Mouse (Mus musculus): Measurements from ENCODE around the gene Yipf4. TPM values are rescaled to one million over a fixed set of nuclear protein-coding genes. Genes with fewer than 3 reads are reported as not detected.
A peak's percentile ranks its signal among the peaks of the same experiment; 100 is the strongest.
"Not testable (repeated sequence)": the region's sequence is repeated elsewhere in the genome, so short reads cannot be mapped to it uniquely, and the experiment has no call there.

The Yipf4 gene
- polyA plus RNA-seq, 1 experiment from 2014 or later: 61.3 TPM

- H3K27ac ChIP-seq (ENCODE audit: low read length): no peak overlapping the region
- H3K9ac ChIP-seq (replicated peaks; ENCODE audit: low read length): no peak overlapping the region
- no peaks in the 10 kb centered on the region for H3K36me3 ChIP-seq (ENCODE audit: insufficient read depth, low read length)
- H3K4me3 ChIP-seq (ENCODE audit: low read length): no peak overlapping the region
- H3K4me1 ChIP-seq (ENCODE audit: insufficient read depth, low read length): no peaks in the 10 kb centered on the region
- H3K9me3 ChIP-seq (ENCODE audit: low read length): no peaks in the 10 kb centered on the region
- no peaks in the 10 kb centered on the region for H3K27me3 ChIP-seq (ENCODE audit: insufficient read depth, low read length)
- ATAC-seq (ENCODE audit: low FRiP score, low TSS enrichment): no peak
- no peak overlapping the region for H3K4me2 ChIP-seq (replicated peaks; ENCODE audit: low read depth, low read length)
These were observed 25.8 kb upstream of the Yipf4 start for GRCm38 (mm10) chr17:74463510-74463909.

GRCm38 (mm10) chr17:74467981-74468380 is 21.3 kb upstream of the Yipf4 start:
- not testable (repeated sequence) for H3K4me2 ChIP-seq (replicated peaks; ENCODE audit: low read depth, low read length)
- WGBS: 84% methylated on average over 2 of the region's 2 CpGs

GRCm38 (mm10) chr17:74470133-74470532 is 19.2 kb upstream of the Yipf4 start:
- 84% methylated on average over 6 of the region's 6 CpGs for WGBS
- H3K9ac ChIP-seq (replicated peaks; ENCODE audit: low read length); H3K9me3 ChIP-seq (ENCODE audit: low read length); ATAC-seq (ENCODE audit: low FRiP score, low TSS enrichment); H3K36me3 ChIP-seq (ENCODE audit: insufficient read depth, low read length); H3K27ac ChIP-seq (ENCODE audit: low read length); H3K4me3 ChIP-seq (ENCODE audit: low read length); H3K27me3 ChIP-seq (ENCODE audit: insufficient read depth, low read length); H3K4me1 ChIP-seq (ENCODE audit: insufficient read depth, low read length); H3K4me2 ChIP-seq (replicated peaks; ENCODE audit: low read depth, low read length): not testable (repeated sequence)

More at GRCm38 (mm10) chr17:74467981-74468380, 21.3 kb upstream of the Yipf4 start:
- H3K9me3 ChIP-seq (ENCODE audit: low read length); H3K4me1 ChIP-seq (ENCODE audit: insufficient read depth, low read length); H3K9ac ChIP-seq (replicated peaks; ENCODE audit: low read length); H3K4me3 ChIP-seq (ENCODE audit: low read length); H3K27ac ChIP-seq (ENCODE audit: low read length); H3K36me3 ChIP-seq (ENCODE audit: insufficient read depth, low read length); ATAC-seq (ENCODE audit: low FRiP score, low TSS enrichment); H3K27me3 ChIP-seq (ENCODE audit: insufficient read depth, low read length): not testable (repeated sequence)

GRCm38 (mm10) chr17:74480361-74481069 is 8.8 kb upstream of the Yipf4 start:
- H3K4me2 ChIP-seq (replicated peaks; ENCODE audit: low read depth, low read length): no peak overlapping the region
- H3K9ac ChIP-seq (replicated peaks; ENCODE audit: low read length): no peak overlapping the region
- no peaks in the 10 kb centered on the region for H3K36me3 ChIP-seq (ENCODE audit: insufficient read depth, low read length)
- H3K27me3 ChIP-seq (ENCODE audit: insufficient read depth, low read length): no peaks in the 10 kb centered on the region
- 87% methylated on average over 14 of the region's 14 CpGs for WGBS
- H3K4me3 ChIP-seq (ENCODE audit: low read length): no peak overlapping the region
- no peak for ATAC-seq (ENCODE audit: low FRiP score, low TSS enrichment)
- H3K4me1 ChIP-seq (ENCODE audit: insufficient read depth, low read length): no peaks in the 10 kb centered on the region
- H3K27ac ChIP-seq (ENCODE audit: low read length): no peak overlapping the region
- H3K9me3 ChIP-seq (ENCODE audit: low read length): no peaks in the 10 kb centered on the region

GRCm38 (mm10) chr17:74489901-74490220 is 568 bp downstream of the Yipf4 start:
- no peaks in the 10 kb centered on the region for H3K27me3 ChIP-seq (ENCODE audit: insufficient read depth, low read length)
- H3K9ac ChIP-seq (replicated peaks; ENCODE audit: low read length): peak overlapping the region; percentile 94
- H3K4me1 ChIP-seq (ENCODE audit: insufficient read depth, low read length): peaks cover 5% of the 10 kb centered on the region; the same call in 1 of the 2 replicates
- H3K4me3 ChIP-seq (ENCODE audit: low read length): peak overlapping the region; percentile 99
- peak overlapping the region; percentile 88 for H3K27ac ChIP-seq (ENCODE audit: low read length)
- no peak for ATAC-seq (ENCODE audit: low FRiP score, low TSS enrichment)
- peak overlapping the region; percentile 57 for H3K4me2 ChIP-seq (replicated peaks; ENCODE audit: low read depth, low read length)
- H3K36me3 ChIP-seq (ENCODE audit: insufficient read depth, low read length): peaks cover 20% of the 10 kb centered on the region
- H3K9me3 ChIP-seq (ENCODE audit: low read length): no peaks in the 10 kb centered on the region
- under 1% methylated on average over 12 of the region's 12 CpGs for WGBS

- WGBS: 92% methylated on average over 3 of the region's 3 CpGs
These were observed 2.3 kb downstream of the Yipf4 start for GRCm38 (mm10) chr17:74491565-74491964.

GRCm38 (mm10) chr17:74500204-74500603 is 10.9 kb downstream of the Yipf4 start:
- Histone ChIP-seq H3K9me3 (ENCODE audit: low read length) (no peaks in the 10 kb centered on the region), H3K36me3 (ENCODE audit: insufficient read depth, low read length) (peaks cover 27% of the 10 kb centered on the region), H3K27me3 (ENCODE audit: insufficient read depth, low read length) (no peaks in the 10 kb centered on the region), H3K27ac (ENCODE audit: low read length) (no peak overlapping the region), H3K4me3 (ENCODE audit: low read length) (no peak overlapping the region), H3K9ac (replicated peaks; ENCODE audit: low read length) (no peak overlapping the region), H3K4me2 (replicated peaks; ENCODE audit: low read depth, low read length) (no peak overlapping the region), H3K4me1 (ENCODE audit: insufficient read depth, low read length) (no peaks in the 10 kb centered on the region)
- 94% methylated on average over 4 of the region's 4 CpGs for WGBS
- no peak for ATAC-seq (ENCODE audit: low FRiP score, low TSS enrichment)

More at GRCm38 (mm10) chr17:74491565-74491964, 2.3 kb downstream of the Yipf4 start:
- no peak overlapping the region for H3K27ac ChIP-seq (ENCODE audit: low read length)
- H3K9me3 ChIP-seq (ENCODE audit: low read length): no peaks in the 10 kb centered on the region
- peaks cover 21% of the 10 kb centered on the region for H3K36me3 ChIP-seq (ENCODE audit: insufficient read depth, low read length)
- no peak for ATAC-seq (ENCODE audit: low FRiP score, low TSS enrichment)
- no peak overlapping the region for H3K4me2 ChIP-seq (replicated peaks; ENCODE audit: low read depth, low read length)
- H3K27me3 ChIP-seq (ENCODE audit: insufficient read depth, low read length): no peaks in the 10 kb centered on the region
- H3K4me3 ChIP-seq (ENCODE audit: low read length): no peak overlapping the region
- peaks cover 5% of the 10 kb centered on the region; the same call in 1 of the 2 replicates for H3K4me1 ChIP-seq (ENCODE audit: insufficient read depth, low read length)
- H3K9ac ChIP-seq (replicated peaks; ENCODE audit: low read length): no peak overlapping the region

- no peak overlapping the region for H3K4me2 ChIP-seq (replicated peaks; ENCODE audit: low read depth, low read length)
- no peaks in the 10 kb centered on the region for H3K4me1 ChIP-seq (ENCODE audit: insufficient read depth, low read length)
- H3K9me3 ChIP-seq (ENCODE audit: low read length): no peaks in the 10 kb centered on the region
- no peak overlapping the region for H3K4me3 ChIP-seq (ENCODE audit: low read length)
- H3K27me3 ChIP-seq (ENCODE audit: insufficient read depth, low read length): no peaks in the 10 kb centered on the region
- ATAC-seq (ENCODE audit: low FRiP score, low TSS enrichment): no peak
- no peak overlapping the region for H3K9ac ChIP-seq (replicated peaks; ENCODE audit: low read length)
- no peak overlapping the region for H3K27ac ChIP-seq (ENCODE audit: low read length)
- H3K36me3 ChIP-seq (ENCODE audit: insufficient read depth, low read length): peaks cover 27% of the 10 kb centered on the region
These were observed 11.8 kb downstream of the Yipf4 start for GRCm38 (mm10) chr17:74501085-74501484.

GRCm38 (mm10) chr17:74507934-74508333 is 18.6 kb downstream of the Yipf4 start:
- Histone ChIP-seq H3K9ac (replicated peaks; ENCODE audit: low read length) (no peak overlapping the region), H3K36me3 (ENCODE audit: insufficient read depth, low read length) (no peaks in the 10 kb centered on the region), H3K9me3 (ENCODE audit: low read length) (no peaks in the 10 kb centered on the region), H3K4me2 (replicated peaks; ENCODE audit: low read depth, low read length) (no peak overlapping the region), H3K4me3 (ENCODE audit: low read length) (no peak overlapping the region), H3K4me1 (ENCODE audit: insufficient read depth, low read length) (no peaks in the 10 kb centered on the region), H3K27ac (ENCODE audit: low read length) (no peak overlapping the region), H3K27me3 (ENCODE audit: insufficient read depth, low read length) (no peaks in the 10 kb centered on the region)
- no peak for ATAC-seq (ENCODE audit: low FRiP score, low TSS enrichment)
- WGBS: 75% methylated on average over 2 of the region's 2 CpGs

- Histone ChIP-seq H3K27me3 (ENCODE audit: insufficient read depth, low read length) (no peaks in the 10 kb centered on the region), H3K27ac (ENCODE audit: low read length) (no peak overlapping the region), H3K4me3 (ENCODE audit: low read length) (no peak overlapping the region), H3K9ac (replicated peaks; ENCODE audit: low read length) (no peak overlapping the region), H3K36me3 (ENCODE audit: insufficient read depth, low read length) (no peaks in the 10 kb centered on the region), H3K9me3 (ENCODE audit: low read length) (no peaks in the 10 kb centered on the region), H3K4me1 (ENCODE audit: insufficient read depth, low read length) (no peaks in the 10 kb centered on the region), H3K4me2 (replicated peaks; ENCODE audit: low read depth, low read length) (no peak overlapping the region)
- no peak for ATAC-seq (ENCODE audit: low FRiP score, low TSS enrichment)
- 82% methylated on average over 3 of the region's 3 CpGs for WGBS
These were observed 19.3 kb downstream of the Yipf4 start for GRCm38 (mm10) chr17:74508600-74508999.
